Mouse (Mus musculus) small intestine, adult 2 months (tissue): ENCODE measurements around the gene 4930556J24Rik. TPM values are rescaled to one million over a fixed set of nuclear protein-coding genes. Genes with fewer than 3 reads are reported as not detected.

Source experiments
- H3K27ac ChIP-seq: fragments of 200-500 bp; 2 replicates; pipeline ENCODE4 v1.5.1; 2012; ENCODE audit warnings: low read depth, low read length, control low read depth, inconsistent platforms; ENCODE audit not compliant: insufficient read depth
- H3K27me3 ChIP-seq: fragments of 200-500 bp; 2 replicates; pipeline ENCODE4 v1.6.1; 2012; ENCODE audit warnings: mild to moderate bottlenecking, moderate library complexity, low read length, inconsistent platforms; ENCODE audit not compliant: control insufficient read depth, insufficient read depth
- H3K36me3 ChIP-seq: fragments of 200-500 bp; 2 replicates; pipeline ENCODE4 v1.6.1; 2012; ENCODE audit warnings: mild to moderate bottlenecking, low read length, control low read depth, inconsistent platforms; ENCODE audit not compliant: control insufficient read depth, insufficient read depth
- H3K4me1 ChIP-seq: fragments of 200-500 bp; 2 replicates; pipeline ENCODE4 v1.6.1; 2012; ENCODE audit warnings: low read length, inconsistent platforms, mixed read lengths; ENCODE audit not compliant: control insufficient read depth, insufficient read depth, insufficient read length
- H3K4me3 ChIP-seq: fragments of 200-500 bp; 2 replicates; pipeline ENCODE4 v1.5.1; 2012; ENCODE audit warnings: low read depth, mild to moderate bottlenecking, control low read depth, inconsistent platforms, low read length, moderate library complexity
- CTCF ChIP-seq: fragments of 200-500 bp; IDR thresholded peaks from 2 replicates; pipeline ENCODE4 v1.5.1; 2012; ENCODE audit warnings: low read depth, mild to moderate bottlenecking, control low read depth, inconsistent platforms, low read length, moderate library complexity, mixed read lengths; ENCODE audit not compliant: insufficient replicate concordance, insufficient read length; ENCODE audit errors: extremely low read depth
- POLR2A ChIP-seq: fragments of 200-500 bp; IDR thresholded peaks from 2 replicates; pipeline ENCODE4 v1.6.1; 2012; ENCODE audit warnings: low read depth, mild to moderate bottlenecking, control low read depth, inconsistent platforms, low read length, moderate library complexity
- WGBS: fragments of 180-500 bp; shearing (Covaris S2); methylation state at CpG from one replicate; pipeline ENCODE4 v1.1.7; 2018; 5-methylcytosine and 5-hydroxymethylcytosine counted together
- polyA plus RNA-seq: library from polyadenylated mRNA; depleted of rRNA; stranded (reverse); fragments of >200 nt; gene quantifications from 2 replicates; pipeline ENCODE4 v1.2.3, GENCODE M21; 2012

The 4930556J24Rik gene
- polyA plus RNA-seq, 1 experiment = 0.19 TPM

GRCm38 (mm10) chr11:3973081-3973480 lies 3.5 kb downstream of the 4930556J24Rik start:
- no peak overlapping the region for H3K4me3 ChIP-seq
- no peak for TF ChIP-seq POLR2A
- TF ChIP-seq CTCF = no peak
- H3K36me3 ChIP-seq = peaks cover 63% of the 10 kb centered on the region
- H3K27me3 ChIP-seq = no peaks in the 10 kb centered on the region
- 88% methylated on average over 7 of the region's 7 CpGs for WGBS
- no peaks in the 10 kb centered on the region for H3K4me1 ChIP-seq
- H3K27ac ChIP-seq = no peak overlapping the region

- TF ChIP-seq POLR2A (no peak), CTCF (no peak)
- H3K27ac ChIP-seq = no peak overlapping the region
- H3K36me3 ChIP-seq = peaks cover 39% of the 10 kb centered on the region
- H3K27me3 ChIP-seq = no peaks in the 10 kb centered on the region
- no peaks in the 10 kb centered on the region for H3K4me1 ChIP-seq
- H3K4me3 ChIP-seq = no peak overlapping the region
- 95% methylated on average over 7 of the region's 7 CpGs for WGBS
Measured at GRCm38 (mm10) chr11:3970361-3970760, 6.2 kb downstream of the 4930556J24Rik start.

DNA sequence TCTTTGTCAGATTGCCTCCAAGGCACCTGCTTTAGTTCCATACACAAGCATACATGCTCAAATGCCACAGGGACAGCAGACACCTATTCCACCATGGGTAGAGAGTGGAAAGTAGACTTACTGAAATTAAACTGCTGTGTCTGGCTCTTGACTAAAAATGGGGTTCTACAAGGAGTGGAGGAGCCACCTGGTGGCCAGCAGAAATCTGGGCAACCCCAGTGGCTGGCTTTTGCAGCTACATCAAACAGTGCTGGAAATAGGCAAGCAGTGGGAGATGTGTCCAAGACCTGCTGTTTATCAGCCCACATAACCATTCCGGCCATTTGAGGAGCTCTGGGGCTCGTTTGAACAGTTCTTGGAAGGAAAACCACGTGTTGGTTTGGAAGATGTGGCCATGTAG lies 6.7 kb downstream of the 4930556J24Rik start:
- H3K4me3 ChIP-seq = no peak overlapping the region
- H3K27ac ChIP-seq = no peak overlapping the region
- H3K36me3 ChIP-seq = peaks cover 35% of the 10 kb centered on the region
- TF ChIP-seq CTCF = peak; percentile 33; the same call in 1 of the 2 replicates
- no peak for TF ChIP-seq POLR2A
- H3K27me3 ChIP-seq = no peaks in the 10 kb centered on the region
- WGBS = 74% methylated on average over 3 of the region's 3 CpGs
- H3K4me1 ChIP-seq = no peaks in the 10 kb centered on the region; the same call in 1 of the 2 replicates

DNA sequence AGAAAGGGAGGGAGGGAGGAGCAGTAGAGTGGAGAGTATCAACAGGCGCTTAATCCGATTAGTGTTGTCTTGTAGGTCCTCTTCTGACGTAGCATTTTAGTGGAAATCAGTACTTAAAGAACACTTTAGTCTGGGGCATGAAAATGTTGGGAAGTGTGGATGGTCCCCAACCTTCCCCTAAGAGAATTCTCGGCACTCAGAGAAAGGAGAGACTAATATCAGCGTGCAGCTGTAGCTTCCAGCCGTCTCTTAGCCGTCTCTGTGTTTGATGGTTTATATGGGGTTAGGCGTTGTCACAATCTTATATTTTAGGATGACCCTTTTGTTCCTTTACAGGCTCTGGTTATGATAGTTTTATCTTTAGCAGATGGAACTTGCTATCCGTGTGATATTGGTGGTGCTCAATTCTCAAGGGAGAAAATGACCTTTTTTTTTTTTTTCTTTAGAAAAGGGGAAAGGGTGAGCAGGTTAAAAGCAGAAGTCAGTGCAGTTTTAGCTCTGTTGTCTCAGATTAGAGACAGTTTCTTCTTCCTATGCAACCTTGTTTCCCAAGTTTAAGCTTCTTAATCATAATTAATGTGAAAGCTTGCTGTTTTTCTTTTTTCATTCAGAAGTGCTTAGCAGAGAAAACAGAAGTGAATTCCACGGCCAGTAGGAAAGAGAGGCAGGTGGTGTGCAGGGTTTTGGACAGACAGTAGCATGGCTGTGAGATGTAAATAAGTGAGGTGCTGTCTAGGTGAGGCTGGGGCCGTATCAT lies 12.0 kb downstream of the 4930556J24Rik start:
- H3K4me1 ChIP-seq = peaks cover 3% of the 10 kb centered on the region; the same call in 1 of the 2 replicates
- 5% methylated on average over 11 of the region's 11 CpGs for WGBS
- H3K4me3 ChIP-seq = peak overlapping the region; percentile 94
- H3K27ac ChIP-seq = 0 out of 2 replicates have a peak overlapping the region, but pooled peaks have one; percentile 11
- H3K27me3 ChIP-seq = no peaks in the 10 kb centered on the region
- 0 out of 2 replicates have a peak, but pooled peaks cover 2% of the 10 kb centered on the region for H3K36me3 ChIP-seq
- TF ChIP-seq POLR2A = no peak
- TF ChIP-seq CTCF = no peak

GRCm38 (mm10) chr11:3963610-3964415 lies 12.8 kb downstream of the 4930556J24Rik start, which contains the start of gene Pes1:
Gene Pes1 (plus strand): TSS chr11:3963975.
- H3K27ac ChIP-seq = peak within 1 kb of the TSS; percentile 39; the same call in 1 of the 2 replicates
- peak within 1 kb of the TSS; percentile 94 for H3K4me3 ChIP-seq
- no peak for TF ChIP-seq CTCF
- TF ChIP-seq POLR2A = peak; percentile 34; the same call in 1 of the 2 replicates
- H3K4me1 ChIP-seq = peaks cover 3% of the 10 kb centered on the region; the same call in 1 of the 2 replicates
- H3K36me3 ChIP-seq = no peaks in the 10 kb centered on the region
- WGBS = under 1% methylated on average over 31 of the region's 31 CpGs
- no peaks in the 10 kb centered on the region for H3K27me3 ChIP-seq

GRCm38 (mm10) chr11:3963155-3963554 lies 13.4 kb downstream of the 4930556J24Rik start:
- WGBS = 65% methylated on average over 10 of the region's 10 CpGs
- TF ChIP-seq POLR2A (no peak), CTCF (no peak)
- Histone ChIP-seq H3K36me3 (no peaks in the 10 kb centered on the region), H3K27me3 (no peaks in the 10 kb centered on the region), H3K27ac (peak overlapping the region; percentile 39; the same call in 1 of the 2 replicates), H3K4me1 (peaks cover 3% of the 10 kb centered on the region; the same call in 1 of the 2 replicates), H3K4me3 (peak overlapping the region; percentile 41)
